8 mouse cellular contexts compared by ENCODE assay signal in the genomic region with DNA sequence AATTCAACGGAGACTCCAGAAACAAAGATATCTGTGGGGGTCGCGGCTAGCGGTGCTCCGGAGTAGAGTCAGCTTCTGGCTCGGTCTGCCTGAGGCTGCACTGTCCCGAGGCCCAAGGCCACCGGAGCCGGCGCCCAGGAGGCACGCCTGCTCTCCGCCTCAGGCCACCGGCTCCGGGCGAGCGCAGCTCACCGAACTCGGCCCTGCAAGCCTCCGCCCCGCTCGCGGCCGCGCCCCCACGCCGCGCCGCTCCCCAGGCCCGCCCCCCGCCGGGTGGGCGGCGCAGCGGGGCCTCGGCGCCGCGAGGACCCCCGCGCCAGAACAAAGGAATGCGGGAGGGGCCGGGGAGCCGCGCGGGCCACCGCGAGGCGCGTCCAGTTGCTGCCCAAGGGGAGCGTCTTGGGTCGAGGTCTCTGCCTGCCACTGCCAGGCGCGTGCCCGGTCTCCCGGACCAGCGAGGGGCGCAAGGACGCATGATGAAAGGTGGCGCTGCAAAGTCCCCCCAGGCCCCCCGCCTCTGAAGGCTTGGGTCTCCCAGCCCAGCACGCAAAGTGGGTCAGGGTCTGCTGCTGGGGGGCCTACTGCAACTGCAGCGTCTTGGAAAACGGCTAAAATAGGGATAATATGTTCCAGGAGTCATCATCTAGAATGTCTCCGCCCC. TPM values are rescaled to one million over a fixed set of nuclear protein-coding genes. Genes with fewer than 3 reads are reported as not detected.
DNase-seq lines count a peak whose midpoint lies in the region; ATAC-seq and TF ChIP-seq lines count a peak whose summit lies in the region.

No protein-coding gene starts in this region.

- H3K4me3 ChIP-seq in heart, embryonic 13.5 days = peak overlapping the region; percentile 88
- H3K4me3 ChIP-seq in kidney, postnatal 0 days (replicated peaks; ENCODE audit: low read depth, low read length) = peak overlapping the region; percentile 66
- H3K4me3 ChIP-seq in small intestine, adult 2 months (ENCODE audit: low read depth, low read length) = peak overlapping the region; percentile 65

- H3K9me3 ChIP-seq in heart, embryonic 13.5 days = no peaks in the 10 kb centered on the region
- no peaks in the 10 kb centered on the region for H3K9me3 ChIP-seq in kidney, postnatal 0 days (replicated peaks; ENCODE audit: low read length)

- 0 out of 2 replicates have a peak, but pooled peaks cover 3% of the 10 kb centered on the region for H3K36me3 ChIP-seq in heart, embryonic 13.5 days
- no peaks in the 10 kb centered on the region for H3K36me3 ChIP-seq in kidney, postnatal 0 days (ENCODE audit: insufficient read depth, low read length)
- no peaks in the 10 kb centered on the region for H3K36me3 ChIP-seq in small intestine, adult 2 months (ENCODE audit: control insufficient read depth, insufficient read depth, low read length)

- H3K27me3 ChIP-seq in heart, embryonic 13.5 days (replicated peaks) = 0 out of 2 replicates have a peak, but pooled peaks cover 3% of the 10 kb centered on the region
- H3K27me3 ChIP-seq in kidney, postnatal 0 days (ENCODE audit: insufficient read depth, low read length) = no peaks in the 10 kb centered on the region
- no peaks in the 10 kb centered on the region for H3K27me3 ChIP-seq in small intestine, adult 2 months (ENCODE audit: control insufficient read depth, insufficient read depth, low read length)

- peak; percentile 4; the same call in 1 of the 2 replicates for ATAC-seq in heart, embryonic 13.5 days (ENCODE audit: extremely low read depth, insufficient number of reproducible peaks, low FRiP score, low TSS enrichment)
- ATAC-seq in kidney, postnatal 0 days (replicated peaks; ENCODE audit: low FRiP score, low read depth) = no peak
- ATAC-seq in inflammation-experienced regulatory T-cells, adult 6 months = no peak

- H3K4me1 ChIP-seq in heart, embryonic 13.5 days = peaks cover 57% of the 10 kb centered on the region
- peaks cover 19% of the 10 kb centered on the region; the same call in 1 of the 2 replicates for H3K4me1 ChIP-seq in kidney, postnatal 0 days (replicated peaks; ENCODE audit: insufficient read depth, low read length)
- peaks cover 24% of the 10 kb centered on the region for H3K4me1 ChIP-seq in small intestine, adult 2 months (ENCODE audit: control insufficient read depth, insufficient read depth, insufficient read length, low read length)

- peak overlapping the region; percentile 98 for H3K4me2 ChIP-seq in heart, embryonic 13.5 days
- H3K4me2 ChIP-seq in kidney, postnatal 0 days (ENCODE audit: low read length) = peak overlapping the region; percentile 90

- H3K9ac ChIP-seq in heart, embryonic 13.5 days = peak overlapping the region; percentile 89
- peak overlapping the region; percentile 66 for H3K9ac ChIP-seq in kidney, postnatal 0 days (ENCODE audit: low read depth, low read length)

- peak overlapping the region; percentile 98 for H3K27ac ChIP-seq in heart, embryonic 13.5 days (replicated peaks)
- peak overlapping the region; percentile 70 for H3K27ac ChIP-seq in kidney, postnatal 0 days
- H3K27ac ChIP-seq in small intestine, adult 2 months (ENCODE audit: insufficient read depth, low read depth, low read length) = no peak overlapping the region

- WGBS in heart, embryonic 13.5 days = under 1% methylated on average over 40 of the region's 64 CpGs
- 1% methylated on average over 51 of the region's 64 CpGs for WGBS in kidney, postnatal 0 days
- WGBS in small intestine, adult 2 months = 2% methylated on average over 64 of the region's 64 CpGs

- no peak for TF ChIP-seq POLR2A in small intestine, adult 2 months (IDR thresholded peaks at IDR 0.05; ENCODE audit: low read depth, low read length)

- TF ChIP-seq CTCF in kidney, postnatal 0 days (IDR thresholded peaks at IDR 0.05; ENCODE audit: low read depth) = no peak
- TF ChIP-seq CTCF in small intestine, adult 2 months (IDR thresholded peaks at IDR 0.05; ENCODE audit: extremely low read depth, insufficient read length, insufficient replicate concordance, low read depth, low read length) = no peak

- peak; percentile 22 to 45 for DNase-seq in urinary bladder, adult 18-20 months (ENCODE audit: low spot score in 2 of 2)
- no peak for DNase-seq in urinary bladder, postnatal 10 days (ENCODE audit: low spot score)
- DNase-seq in embryo, embryonic 11.5 days (ENCODE audit: low read depth, low spot score) = peak; percentile 24
- DNase-seq in kidney, postnatal 0 days (ENCODE audit: low spot score) = peak; percentile 51
- peak; percentile 62 to 75 for DNase-seq in lung, postnatal 4 days

RNA-seq across cellular contexts. Expression of gene Nfil3, which starts 2.4 kb away (rescaled TPM):
- 36.8 and 41.9 TPM in 2 replicates for polyA plus RNA-seq in heart, embryonic 13.5 days (2015; fragmentation: Nextera tagmentation; extraction: Ambion mirVana)
- 17.0 and 17.1 TPM in 2 replicates for polyA plus RNA-seq in kidney, postnatal 0 days (2015; fragmentation: Nextera tagmentation; extraction: Ambion mirVana)
- 3.8 and 9.2 TPM in 2 replicates for polyA plus RNA-seq in small intestine, adult 2 months (2012; rRNA removed)
- polyA plus RNA-seq in inflammation-experienced regulatory T-cells, adult 6 months (2017; shearing (Covaris generic)) = 1 to 10 TPM; 2.7 to 4.1 (median 3.8) TPM

RNA-seq across cellular contexts. Expression of gene Auh, which starts 49.0 kb away (rescaled TPM):
- 49.1 and 57.4 TPM in 2 replicates for polyA plus RNA-seq in heart, embryonic 13.5 days (2015; fragmentation: Nextera tagmentation; extraction: Ambion mirVana)
- polyA plus RNA-seq in kidney, postnatal 0 days (2015; fragmentation: Nextera tagmentation; extraction: Ambion mirVana) = 79.5 and 81.3 TPM in 2 replicates
- polyA plus RNA-seq in small intestine, adult 2 months (2012; rRNA removed) = 5.9 and 14.9 TPM in 2 replicates
- 10 to 100 TPM; 25.0 to 28.2 (median 26.2) TPM for polyA plus RNA-seq in inflammation-experienced regulatory T-cells, adult 6 months (2017; shearing (Covaris generic))
